Mouse (Mus musculus) heart, adult 2 months (tissue): ENCODE results near the gene Phf11a. TPM values are rescaled to one million over a fixed set of nuclear protein-coding genes. Genes with fewer than 3 reads are reported as not detected.
"Not testable (repeated sequence)": the region's sequence is repeated elsewhere in the genome, so short reads cannot be mapped to it uniquely, and the experiment has no call there.

Experiments
- DNase-seq, 2 experiments: peaks; one replicate each; pipeline ENCODE4 v3.0.0; 2021
- H3K27ac ChIP-seq: fragments of 200-600 bp; 2 replicates; pipeline ENCODE4 v1.8.1; 2022
- H3K27me3 ChIP-seq: fragments of 200-500 bp; 2 replicates; pipeline ENCODE4 v1.6.1; 2012; ENCODE audit warnings: mild to moderate bottlenecking, low read length, inconsistent platforms, mixed read lengths; ENCODE audit not compliant: control insufficient read depth, insufficient read depth
- H3K36me3 ChIP-seq: fragments of 200-500 bp; 2 replicates; pipeline ENCODE4 v1.6.1; 2012; ENCODE audit warnings: low read length, inconsistent platforms; ENCODE audit not compliant: control insufficient read depth, insufficient read depth
- H3K4me1 ChIP-seq: fragments of 200-500 bp; 2 replicates; pipeline ENCODE4 v1.6.1; 2011; ENCODE audit warnings: low read length; ENCODE audit not compliant: control insufficient read depth, insufficient read depth
- H3K4me3 ChIP-seq: fragments of 200-600 bp; 2 replicates; pipeline ENCODE4 v1.8.1; 2022
- H3K79me2 ChIP-seq: fragments of 200-500 bp; replicated peaks from 2 replicates; pipeline ENCODE4 v1.6.1; 2012; ENCODE audit warnings: mild to moderate bottlenecking, inconsistent platforms, low read length, moderate library complexity, mixed read lengths; ENCODE audit not compliant: control insufficient read depth, insufficient read depth
- H3K9ac ChIP-seq: fragments of 200-500 bp; 2 replicates; pipeline ENCODE4 v1.6.1; 2012; ENCODE audit warnings: low read depth, mild to moderate bottlenecking, control low read depth, inconsistent platforms, low read length, mixed read lengths
- CTCF ChIP-seq: fragments of 200-600 bp; IDR thresholded peaks from 2 replicates; pipeline ENCODE4 v1.8.1; 2022; ENCODE audit warnings: antibody characterized with exemption, mild to moderate bottlenecking, moderate library complexity
- EP300 ChIP-seq: fragments of 200-500 bp; IDR thresholded peaks from 2 replicates; pipeline ENCODE4 v1.6.1; 2011; ENCODE audit warnings: low read depth, low read length, control low read depth; ENCODE audit not compliant: insufficient read depth
- POLR2A ChIP-seq: fragments of 200-500 bp; IDR thresholded peaks from 2 replicates; pipeline ENCODE4 v1.6.1; 2011; ENCODE audit warnings: mild to moderate bottlenecking, low read depth, low read length, control low read depth; ENCODE audit not compliant: insufficient read depth
- WGBS: fragments of 180-500 bp; shearing (Covaris S2); methylation state at CpG from one replicate; pipeline ENCODE4 v1.1.7; 2018; 5-methylcytosine and 5-hydroxymethylcytosine counted together
- intact Hi-C: fragments of 180-260 bp; cut with DNase I; formaldehyde crosslinking; loops from one replicate; pipeline ENCODE4 v1.15.1; 2025
- polyA plus RNA-seq: library from polyadenylated mRNA; depleted of rRNA; stranded (reverse); fragments of >200 nt; gene quantifications from 2 replicates; pipeline ENCODE4 v1.2.3, GENCODE M21; 2012
- total RNA-seq, 2 experiments: library from RNA; stranded (reverse); gene quantifications; 2 replicates each; pipeline ENCODE4 v1.2.3; 2021

Gene Phf11a
- total and polyA plus RNA-seq, 3 experiments = 0.27 to 0.47 TPM; not detected in 1

DNA sequence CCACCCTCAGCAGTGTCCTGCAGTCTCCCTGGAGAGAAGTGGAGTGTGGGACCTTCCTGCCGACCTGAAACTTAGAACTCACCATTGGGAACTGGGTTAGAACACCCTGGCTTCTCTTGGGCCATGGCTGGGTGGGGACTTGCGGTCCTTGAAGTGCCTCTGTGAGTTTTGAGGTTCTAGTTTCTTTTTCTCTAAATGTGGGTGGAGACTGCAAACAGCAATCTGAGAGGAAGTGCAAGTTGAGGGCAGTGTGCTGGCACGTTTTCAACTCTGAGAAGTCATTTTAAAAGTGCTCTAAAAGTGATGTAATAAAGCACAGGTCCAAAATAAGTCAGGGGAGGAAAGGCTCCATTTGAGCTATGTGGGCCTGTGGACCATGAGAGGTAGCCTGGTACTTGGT, 37.3 kb downstream of the Phf11a start, which contains the start of gene Gm6904:
TSS of gene Gm6904 (minus strand) at position 161 of the 400 bp plus-strand sequence.
- Histone ChIP-seq H3K79me2 (no peaks in the 10 kb centered on the region), H3K4me1 (no peaks in the 10 kb centered on the region), H3K9ac (no peak within 1 kb of the TSS; the same call in 1 of the 2 replicates), H3K4me3 (no peak within 1 kb of the TSS), H3K36me3 (no peaks in the 10 kb centered on the region), H3K27ac (no peak within 1 kb of the TSS), H3K27me3 (no peaks in the 10 kb centered on the region)
- TF ChIP-seq POLR2A (no peak), EP300 (no peak), CTCF (no peak)
- 32% methylated on average over 3 of the region's 3 CpGs for WGBS
- intact Hi-C loops = no loop called here
- DNase-seq = peak; percentile 27 to 34

DNA sequence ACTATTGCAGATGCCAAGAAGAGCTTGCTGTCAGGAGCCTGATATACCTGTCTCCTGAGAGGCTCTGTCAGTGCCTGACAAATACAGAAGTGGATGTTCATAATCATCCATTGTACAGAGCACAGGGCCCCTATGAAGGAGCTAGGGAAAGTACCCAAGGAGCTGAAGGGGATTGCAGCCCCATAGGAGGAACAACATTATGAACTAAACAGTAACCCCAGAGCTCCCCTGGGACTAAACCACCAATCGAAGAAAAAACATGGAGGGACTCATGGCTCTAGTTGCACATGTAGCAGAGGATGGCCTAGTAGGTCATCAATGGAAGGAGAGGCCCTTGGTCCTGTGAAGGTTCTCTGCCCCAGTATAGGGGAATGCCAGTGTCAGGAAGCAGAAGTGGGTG, 41.5 kb downstream of the Phf11a start:
- H3K9ac ChIP-seq, H3K36me3 ChIP-seq, H3K27ac ChIP-seq, H3K4me3 ChIP-seq, intact Hi-C loops, DNase-seq, H3K4me1 ChIP-seq, H3K27me3 ChIP-seq, H3K79me2 ChIP-seq: not testable (repeated sequence)
- WGBS = 73% methylated on average over 1 of the region's 1 CpGs

DNA sequence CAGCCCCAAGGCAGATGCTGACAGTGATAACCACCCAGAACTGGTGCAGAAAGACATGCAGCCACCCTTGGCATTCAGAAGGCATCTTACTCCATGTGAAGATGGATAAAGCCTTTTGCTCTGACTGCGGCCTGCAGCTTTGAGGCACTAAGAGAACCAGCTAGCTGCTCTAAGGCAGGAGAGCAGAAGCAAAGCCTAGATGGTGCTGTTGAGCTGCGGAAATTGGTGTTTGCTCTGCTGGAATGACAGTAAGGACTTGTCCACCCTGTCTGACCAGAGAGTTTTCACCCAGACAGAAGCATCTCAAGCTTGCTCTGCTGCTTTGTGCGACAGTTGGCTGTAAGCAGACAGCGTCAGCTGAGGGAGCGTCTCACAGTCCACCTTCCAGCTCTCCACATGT, 47.0 kb downstream of the Phf11a start:
- not testable (repeated sequence) for H3K9ac ChIP-seq, H3K27ac ChIP-seq, H3K27me3 ChIP-seq, H3K79me2 ChIP-seq, DNase-seq, H3K36me3 ChIP-seq, H3K4me1 ChIP-seq, H3K4me3 ChIP-seq
- WGBS = 51% methylated on average over 5 of the region's 5 CpGs
- TF ChIP-seq CTCF = peak; percentile 44
- intact Hi-C loops = loop anchor here (5.0 kb wide), 1 partner anchor 302 kb away; no protein-coding TSS in a partner anchor

DNA sequence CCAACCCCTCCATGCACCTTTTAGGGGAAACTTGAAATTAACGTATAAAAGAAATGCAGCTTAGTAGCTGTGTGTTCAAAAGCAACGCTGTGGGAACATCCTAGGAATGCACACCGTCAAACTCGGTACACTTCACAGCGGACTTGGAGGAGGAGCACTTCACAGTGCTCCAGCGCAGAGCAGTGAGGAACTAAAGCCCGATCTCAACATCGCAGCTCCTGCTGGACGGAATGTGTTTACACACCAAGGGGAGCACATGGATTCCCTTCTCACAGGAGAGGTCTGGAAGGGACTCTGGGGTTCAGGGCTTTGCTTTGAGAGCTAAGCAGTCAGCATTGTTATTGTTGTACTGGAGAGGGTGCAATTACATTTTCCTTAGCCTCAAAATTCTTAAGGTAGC, 63.7 kb downstream of the Phf11a start:
- H3K4me3 ChIP-seq = no peak overlapping the region
- intact Hi-C loops = loop anchor here (10.0 kb wide), 1 partner anchor 91 kb away; no protein-coding TSS in a partner anchor
- H3K9ac ChIP-seq = no peak overlapping the region
- no peaks in the 10 kb centered on the region for H3K4me1 ChIP-seq
- WGBS = 96% methylated on average over 9 of the region's 9 CpGs
- no peaks in the 10 kb centered on the region for H3K36me3 ChIP-seq
- no peak overlapping the region for H3K27ac ChIP-seq
- TF ChIP-seq EP300 = no peak
- no peak for TF ChIP-seq POLR2A
- no peak for TF ChIP-seq CTCF
- H3K79me2 ChIP-seq = no peaks in the 10 kb centered on the region
- no peaks in the 10 kb centered on the region for H3K27me3 ChIP-seq
- DNase-seq = no peak

DNA sequence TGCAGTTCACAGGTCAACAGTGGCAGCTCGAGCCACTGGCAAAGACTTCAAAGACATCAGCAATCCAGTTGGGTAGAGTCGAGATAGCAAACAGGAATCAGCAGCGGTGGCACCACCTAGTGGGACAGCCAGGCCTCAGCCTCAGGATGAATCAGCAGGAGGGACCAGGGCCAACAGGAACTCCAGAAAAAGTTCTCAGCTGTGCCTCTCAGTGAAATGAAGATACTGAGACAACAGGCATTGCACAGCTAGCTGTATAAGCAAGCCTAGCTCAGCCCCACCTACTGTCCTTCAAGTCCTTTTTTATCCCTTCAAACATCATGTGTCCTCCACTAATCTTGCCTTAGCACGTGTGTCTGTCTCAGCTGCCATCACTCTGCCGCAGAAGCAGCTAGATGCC, 65.3 kb downstream of the Phf11a start:
- Histone ChIP-seq H3K27me3 (no peaks in the 10 kb centered on the region), H3K36me3 (peaks cover 3% of the 10 kb centered on the region; the same call in 1 of the 2 replicates), H3K27ac (no peak overlapping the region), H3K79me2 (no peaks in the 10 kb centered on the region), H3K9ac (no peak overlapping the region), H3K4me3 (no peak overlapping the region), H3K4me1 (no peaks in the 10 kb centered on the region)
- intact Hi-C loops = loop anchor here (10.0 kb wide), 1 partner anchor 93 kb away; no protein-coding TSS in a partner anchor
- peak in 1 of 2 experiments; percentile 24 for DNase-seq
- TF ChIP-seq POLR2A (no peak), CTCF (peak; percentile 50), EP300 (no peak)
- 27% methylated on average over 5 of the region's 5 CpGs for WGBS

DNA sequence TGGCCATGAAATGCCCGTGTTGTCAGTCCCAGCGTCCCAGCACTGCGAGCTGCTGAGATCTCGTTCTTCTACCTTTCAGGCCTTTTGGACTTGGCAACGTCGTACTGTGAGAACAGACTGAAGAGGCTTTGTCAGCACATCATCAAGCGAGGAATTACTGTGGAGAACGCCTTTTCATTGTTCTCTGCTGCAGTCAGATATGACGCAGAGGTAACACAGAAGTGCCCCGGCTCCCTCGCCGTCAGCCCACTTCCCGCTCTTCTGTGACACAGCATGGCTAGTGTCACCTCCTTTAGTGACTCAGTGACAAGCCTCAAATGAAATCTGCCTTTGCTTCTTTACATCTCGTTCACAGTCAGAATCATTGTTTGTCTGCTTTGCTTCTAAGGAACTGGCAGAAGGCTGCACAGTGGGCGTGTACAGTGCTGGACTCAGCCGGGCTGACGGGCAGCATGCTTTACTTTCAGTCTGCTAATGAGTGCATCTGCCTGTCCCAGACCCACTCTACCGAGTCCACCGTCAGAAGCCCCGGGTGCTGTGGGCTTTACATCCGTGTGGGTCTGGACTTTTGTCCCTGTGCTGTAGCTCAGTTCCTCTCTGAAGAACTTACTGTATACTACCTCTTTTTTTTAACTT, 66.9 kb downstream of the Phf11a start:
- TF ChIP-seq EP300 (no peak), POLR2A (no peak), CTCF (no peak)
- intact Hi-C loops = loop anchor here (10.0 kb wide), 1 partner anchor 94 kb away; no protein-coding TSS in a partner anchor
- Histone ChIP-seq H3K79me2 (no peaks in the 10 kb centered on the region), H3K36me3 (peaks cover 3% of the 10 kb centered on the region; the same call in 1 of the 2 replicates), H3K4me3 (no peak overlapping the region), H3K27ac (no peak overlapping the region), H3K4me1 (no peaks in the 10 kb centered on the region), H3K9ac (no peak overlapping the region), H3K27me3 (no peaks in the 10 kb centered on the region)
- no peak for DNase-seq
- WGBS = 67% methylated on average over 21 of the region's 21 CpGs
